Mouse (Mus musculus): ENCODE results near the gene Cox6a2. TPM values are rescaled to one million over a fixed set of nuclear protein-coding genes. Genes with fewer than 3 reads are reported as not detected.

Cox6a2 gene
- total RNA-seq (2023), result not detected

DNA sequence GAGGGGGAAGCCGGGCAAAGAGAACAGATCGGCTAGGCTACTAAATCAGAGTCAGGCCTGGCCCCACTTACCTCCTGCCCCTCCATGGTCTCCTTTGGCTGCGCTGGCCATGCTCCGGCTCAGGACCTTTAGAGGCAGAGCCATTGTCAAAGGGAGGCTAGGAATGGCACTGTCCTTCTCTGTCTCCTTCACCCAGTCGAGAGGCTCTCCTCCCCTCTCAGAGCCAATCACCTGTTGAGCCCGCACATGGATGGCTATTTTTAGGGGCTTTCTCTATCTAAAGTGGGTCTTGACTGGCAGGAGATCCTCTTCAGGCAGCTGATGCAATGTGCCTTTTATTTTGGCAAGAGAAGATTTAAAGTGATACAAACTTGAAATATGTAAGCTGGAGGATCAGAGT is at the start of gene Cox6a2:
TSS of gene Cox6a2 (minus strand) at position 236 of the 400 bp plus-strand sequence.

DNA sequence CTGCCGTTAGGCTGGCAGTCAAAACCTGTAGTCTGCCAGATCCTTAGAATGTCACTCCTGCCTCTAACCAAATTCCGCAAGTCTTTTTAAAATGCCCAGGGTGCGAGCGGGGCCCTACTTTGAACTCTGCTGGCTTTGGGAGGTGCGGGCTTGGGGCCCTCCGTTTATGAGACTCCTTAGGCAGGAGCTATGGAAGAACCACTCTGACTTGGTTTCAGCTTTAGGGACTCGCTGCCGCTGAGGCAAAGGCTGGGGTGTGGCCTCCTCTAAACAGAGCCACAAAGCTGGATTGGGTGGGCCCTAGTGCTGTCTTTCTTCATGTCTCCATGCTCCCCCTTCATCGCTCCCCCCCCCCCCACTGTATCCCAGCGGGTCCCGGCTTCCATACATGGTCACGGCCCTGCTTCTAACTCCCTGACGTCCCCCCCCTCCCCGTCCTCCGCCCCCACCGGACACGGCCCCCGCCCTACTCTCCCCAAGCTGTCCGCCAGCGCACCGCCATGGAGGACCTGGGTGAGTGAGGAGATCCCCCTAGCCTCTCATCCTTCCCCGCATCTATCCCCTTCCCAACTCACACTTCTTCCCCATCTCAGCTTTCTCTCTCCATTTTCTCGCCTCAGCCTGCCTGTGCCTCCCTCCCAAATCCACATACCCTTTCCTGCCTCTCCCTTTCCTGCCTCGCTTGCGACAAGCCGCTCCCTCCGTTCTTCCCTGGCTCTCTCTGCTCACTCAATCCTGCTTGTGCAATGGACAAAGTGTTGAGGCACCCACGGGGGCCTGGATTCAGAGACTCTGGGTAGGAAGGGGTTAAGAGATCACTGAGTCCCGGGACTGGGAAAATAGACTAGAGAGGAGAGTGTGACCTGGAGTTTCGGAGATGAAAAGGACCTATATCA is 40.6 kb upstream of the Cox6a2 start, which contains the start of gene Tgfb1i1:
TSS of gene Tgfb1i1 (plus strand) at position 317 of the 896 bp plus-strand sequence.

DNA sequence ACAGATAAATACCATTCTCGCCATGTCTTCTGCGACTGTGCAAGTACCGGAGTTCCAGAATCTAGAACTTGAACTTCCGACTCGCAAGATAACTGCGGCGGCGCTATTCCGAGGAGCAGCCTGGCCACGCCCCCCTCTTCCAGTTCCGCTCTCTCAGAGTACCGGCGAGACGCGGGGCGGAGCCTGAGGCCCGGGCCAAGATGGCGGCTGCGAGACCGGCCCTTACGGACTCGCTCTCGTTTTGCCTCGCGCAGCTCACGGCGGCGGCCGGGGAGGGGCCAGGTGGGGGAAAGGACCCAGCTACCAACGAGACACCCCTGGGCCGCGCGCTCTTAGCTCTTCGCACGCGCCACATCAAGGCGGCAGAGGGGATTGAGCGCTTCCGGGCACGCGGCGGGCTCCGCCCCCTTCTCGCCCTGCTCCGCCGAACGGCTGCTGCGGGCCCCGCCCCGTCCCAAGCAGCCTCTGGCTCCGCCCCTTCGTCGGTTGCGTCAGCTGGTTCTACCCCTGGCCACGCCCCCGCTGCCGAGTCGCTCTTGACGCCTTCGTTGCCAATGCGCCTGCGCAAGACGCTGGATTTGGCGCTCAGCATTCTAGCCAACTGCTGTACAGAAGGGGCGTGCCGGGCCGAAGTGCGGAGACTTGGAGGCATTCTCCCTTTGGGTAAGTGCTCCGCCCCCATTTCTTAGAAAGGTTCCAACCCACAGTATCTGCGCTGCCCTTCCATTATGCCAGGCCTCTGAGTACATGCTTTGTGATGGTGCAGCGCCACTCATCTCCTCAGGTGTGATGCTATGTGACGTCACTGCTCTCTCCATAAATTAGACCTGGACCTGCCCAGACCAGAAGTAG is 32.0 kb upstream of the Cox6a2 start, which contains the start of gene 9130023H24Rik:
TSS of gene 9130023H24Rik (minus strand) at position 105 of the 852 bp plus-strand sequence.

DNA sequence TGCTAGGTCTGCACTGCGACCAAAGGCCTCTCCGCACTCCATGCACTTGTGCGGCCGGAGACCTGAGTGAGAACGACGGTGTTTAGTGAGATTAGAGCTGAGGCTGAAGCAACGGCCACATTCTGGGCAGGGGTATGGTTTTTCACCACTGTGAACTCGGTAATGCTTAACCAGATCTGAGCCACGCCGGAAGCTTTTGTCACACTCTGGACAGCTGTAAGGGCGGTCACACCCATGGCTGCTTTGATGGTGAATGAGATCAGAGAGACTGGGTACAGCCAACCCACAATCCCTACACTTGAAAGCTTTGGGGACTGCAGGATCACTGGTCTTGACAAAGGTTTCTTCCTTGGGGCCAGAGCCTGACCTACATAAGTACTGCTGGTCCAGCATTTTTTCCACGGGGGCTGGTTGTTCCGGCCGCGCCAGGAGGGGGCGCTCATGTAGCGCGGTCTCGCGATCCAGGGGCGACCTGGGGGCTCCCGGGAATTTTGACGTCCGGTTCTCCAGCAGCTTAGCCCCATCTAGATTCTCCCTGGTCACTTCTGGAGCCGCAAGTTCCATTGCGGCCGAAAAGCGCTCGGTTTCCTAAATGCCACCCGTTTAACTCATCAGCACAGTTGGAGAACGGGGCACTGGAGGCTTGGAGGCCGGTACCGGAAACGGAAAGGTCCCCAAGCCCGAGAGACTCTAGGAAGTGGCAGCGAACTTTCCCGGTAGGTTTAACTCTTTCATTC is 30.8 kb upstream of the Cox6a2 start, which contains the start of gene Armc5:
TSS of gene Armc5 (plus strand) at position 487 of the 737 bp plus-strand sequence.

Other genes starting within 250 kb of the Cox6a2 start
- 100 to 1,000 TPM; 337 to 395 TPM for gene Fus, start 238.9 kb downstream of the Cox6a2 start, total RNA-seq (2023)
- gene Pycard, start 212.5 kb downstream of the Cox6a2 start, total RNA-seq (2023), result 10 to 100 TPM; 57.7 to 66.8 TPM
- gene Trim72, start 202.4 kb downstream of the Cox6a2 start, total RNA-seq (2023), result under 1 TPM; 0.31 to 0.75 TPM
- 100 to 1,000 TPM; 774 to 879 TPM for gene Itgam, start 143.7 kb downstream of the Cox6a2 start, total RNA-seq (2023)
- gene Gm49368, start 143.7 kb downstream of the Cox6a2 start, total RNA-seq (2023), result 10 to 100 TPM in 1 of 2 experiments, 1 to 10 TPM in 1; 4.9 to 20.5 TPM
- 10 to 100 TPM; 11.8 to 14.7 TPM for gene Itgax, start 76.8 kb downstream of the Cox6a2 start, total RNA-seq (2023)
- 1 to 10 TPM in 1 of 2 experiments, under 1 TPM in 1; 0.79 to 1.1 TPM for gene Itgad, start 52.0 kb downstream of the Cox6a2 start, total RNA-seq (2023)
- gene Armc5, start 31.0 kb upstream of the Cox6a2 start, total RNA-seq (2023), result 10 to 100 TPM; 10.9 to 12.7 TPM
- 1 to 10 TPM; 3.4 TPM for gene 9130023H24Rik, start 31.6 kb upstream of the Cox6a2 start, total RNA-seq (2023)
- 1 to 10 TPM in 1 of 2 experiments, under 1 TPM in 1; 0.79 to 1.5 TPM for gene Tgfb1i1, start 40.4 kb upstream of the Cox6a2 start, total RNA-seq (2023)
- gene Slc5a2, start 59.3 kb upstream of the Cox6a2 start, total RNA-seq (2023), result not detected
- gene BC017158, start 91.8 kb upstream of the Cox6a2 start, total RNA-seq (2023), result 10 to 100 TPM; 17.3 to 17.7 TPM
- gene Rgs10, start 212.4 kb upstream of the Cox6a2 start, total RNA-seq (2023), result 10 to 100 TPM; 42.5 to 47.0 TPM